Mouse (Mus musculus) liver, embryonic 11.5 days (tissue): ENCODE data around the gene Plscr5. TPM values are rescaled to one million over a fixed set of nuclear protein-coding genes. Genes with fewer than 3 reads are reported as not detected.

Source experiments
- ATAC-seq: fragments of 200-750 bp; cut with Nextera tagmentation; replicated peaks from 2 replicates; pipeline ENCODE4 v1.8.0; 2017; ENCODE audit warnings: moderate number of reproducible peaks, mild to moderate bottlenecking, moderate TSS enrichment, moderate library complexity; ENCODE audit not compliant: low FRiP score
- DNase-seq: peaks from one replicate; pipeline ENCODE4 v3.0.0-alpha.2; 2017; ENCODE audit warnings: low spot score
- H3K27ac ChIP-seq: fragments of 300-500 bp; sonication (generic); 2 replicates; pipeline ENCODE4 v1.5.1; 2014; ENCODE audit warnings: mild to moderate bottlenecking, low read depth, low read length, control low read depth
- H3K27me3 ChIP-seq: fragments of 300-500 bp; sonication (generic); replicated peaks from 2 replicates; pipeline ENCODE4 v1.6.1; 2014; ENCODE audit warnings: low read length, mixed read lengths; ENCODE audit not compliant: control insufficient read depth, insufficient read depth
- H3K36me3 ChIP-seq: fragments of 300-500 bp; sonication (generic); 2 replicates; pipeline ENCODE4 v1.6.1; 2014; ENCODE audit warnings: mild to moderate bottlenecking, low read length, moderate library complexity, mixed read lengths; ENCODE audit not compliant: control insufficient read depth, insufficient read depth
- H3K4me1 ChIP-seq: fragments of 300-500 bp; sonication (generic); replicated peaks from 2 replicates; pipeline ENCODE4 v1.6.1; 2014; ENCODE audit warnings: low read length, mixed read lengths; ENCODE audit not compliant: control insufficient read depth, insufficient read depth
- H3K4me2 ChIP-seq: fragments of 300-500 bp; sonication (generic); 2 replicates; pipeline ENCODE4 v1.6.1; 2014; ENCODE audit warnings: mild to moderate bottlenecking, control low read depth, moderate library complexity
- H3K4me3 ChIP-seq: fragments of 300-500 bp; sonication (generic); 2 replicates; pipeline ENCODE4 v1.5.1; 2014; ENCODE audit warnings: low read depth, low read length, control low read depth
- H3K9ac ChIP-seq: fragments of 300-500 bp; sonication (generic); 2 replicates; pipeline ENCODE4 v1.6.1; 2014; ENCODE audit warnings: low read depth, low read length, control low read depth
- H3K9me3 ChIP-seq: fragments of 300-500 bp; sonication (generic); 2 replicates; pipeline ENCODE4 v1.6.1; 2016; ENCODE audit warnings: low read length, inconsistent platforms, mixed read lengths; ENCODE audit not compliant: control insufficient read depth
- WGBS: fragments of 180-500 bp; shearing (Covaris S2); extraction: QIAGEN DNeasy Blood & Tissue Kit; methylation state at CpG from one replicate; pipeline ENCODE4 v1.1.7; 2014; 5-methylcytosine and 5-hydroxymethylcytosine counted together
- polyA plus RNA-seq: library from polyadenylated mRNA; unstranded; fragments of >200 nt; fragmentation: Nextera tagmentation; extraction: Ambion mirVana; gene quantifications from 2 replicates; pipeline ENCODE4 v1.2.1, GENCODE M21; 2014

Plscr5 gene
- polyA plus RNA-seq, 1 experiment from 2014 or later, result not detected

DNA sequence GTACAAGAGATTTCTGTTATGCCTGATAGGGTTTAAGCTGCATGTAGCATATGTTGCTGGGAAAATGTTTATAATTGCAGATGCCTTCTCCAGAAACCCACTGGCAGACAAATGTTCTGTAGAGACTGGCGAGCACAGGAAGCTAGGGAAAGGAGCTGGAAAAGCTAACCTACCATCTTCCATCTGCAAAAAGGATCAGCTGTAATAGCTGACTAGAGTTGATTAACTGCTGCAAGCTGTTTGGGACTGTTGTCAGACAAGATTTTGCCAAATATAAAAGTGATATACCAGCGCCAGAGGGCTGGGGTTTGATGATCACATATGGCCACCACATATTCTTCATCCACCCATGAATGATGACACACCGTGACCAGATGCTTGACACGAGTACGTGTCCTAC is 6.8 kb downstream of the Plscr5 start:
- Histone ChIP-seq H3K9me3 (no peaks in the 10 kb centered on the region), H3K4me2 (no peak overlapping the region), H3K36me3 (no peaks in the 10 kb centered on the region), H3K4me1 (no peaks in the 10 kb centered on the region), H3K4me3 (no peak overlapping the region), H3K27ac (no peak overlapping the region), H3K27me3 (no peaks in the 10 kb centered on the region), H3K9ac (no peak overlapping the region)
- ATAC-seq (no peak), DNase-seq (no peak)
- WGBS, result 82% methylated on average over 5 of the region's 5 CpGs

DNA sequence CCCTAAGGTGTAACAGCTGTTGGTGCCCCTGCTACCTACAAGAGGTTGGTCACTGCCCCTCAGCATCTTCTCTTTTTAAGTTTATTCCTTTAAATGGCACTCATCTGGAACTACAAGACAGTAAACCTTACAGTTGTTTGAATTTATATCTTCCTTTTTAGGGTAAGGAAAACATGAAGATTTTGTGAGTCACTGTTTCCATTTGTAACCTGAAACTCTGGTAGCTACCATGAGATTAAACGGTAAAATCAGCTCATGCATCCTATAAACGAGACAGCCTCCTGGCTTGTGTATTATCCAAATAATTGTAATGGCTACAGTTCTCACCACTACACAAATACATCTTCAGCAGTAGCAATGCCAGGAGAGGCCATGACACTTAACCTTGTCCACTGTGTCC is 11.7 kb downstream of the Plscr5 start:
- Histone ChIP-seq H3K4me3 (no peak overlapping the region), H3K27ac (no peak overlapping the region), H3K27me3 (no peaks in the 10 kb centered on the region), H3K9ac (no peak overlapping the region), H3K4me1 (no peaks in the 10 kb centered on the region), H3K4me2 (no peak overlapping the region), H3K9me3 (no peaks in the 10 kb centered on the region), H3K36me3 (no peaks in the 10 kb centered on the region)
- ATAC-seq (no peak), DNase-seq (no peak)
- WGBS, result 65% methylated on average over 2 of the region's 2 CpGs

DNA sequence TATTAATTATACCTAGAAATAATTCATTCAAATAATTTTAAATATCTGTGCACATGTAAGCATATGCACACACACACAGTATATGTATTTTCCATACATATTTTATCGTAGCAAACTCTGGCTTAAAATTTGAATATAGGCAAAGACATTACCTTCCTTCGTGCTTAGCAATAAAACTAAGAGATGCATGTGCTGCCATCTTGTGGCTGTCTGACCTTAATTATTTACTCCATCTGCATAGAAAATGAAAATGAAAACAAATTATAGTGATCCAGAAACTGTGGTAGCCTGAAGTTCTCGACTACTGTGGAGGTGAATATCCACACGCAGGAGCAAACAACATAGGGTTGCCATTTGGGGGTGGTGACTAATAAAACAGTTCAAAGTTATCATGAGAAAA is 14.6 kb downstream of the Plscr5 start:
- DNase-seq (no peak), ATAC-seq (no peak)
- WGBS, result 55% methylated on average over 4 of the region's 4 CpGs
- Histone ChIP-seq H3K4me3 (no peak overlapping the region), H3K36me3 (no peaks in the 10 kb centered on the region), H3K9me3 (no peaks in the 10 kb centered on the region), H3K4me2 (no peak overlapping the region), H3K27ac (no peak overlapping the region), H3K4me1 (no peaks in the 10 kb centered on the region), H3K27me3 (no peaks in the 10 kb centered on the region), H3K9ac (no peak overlapping the region)

DNA sequence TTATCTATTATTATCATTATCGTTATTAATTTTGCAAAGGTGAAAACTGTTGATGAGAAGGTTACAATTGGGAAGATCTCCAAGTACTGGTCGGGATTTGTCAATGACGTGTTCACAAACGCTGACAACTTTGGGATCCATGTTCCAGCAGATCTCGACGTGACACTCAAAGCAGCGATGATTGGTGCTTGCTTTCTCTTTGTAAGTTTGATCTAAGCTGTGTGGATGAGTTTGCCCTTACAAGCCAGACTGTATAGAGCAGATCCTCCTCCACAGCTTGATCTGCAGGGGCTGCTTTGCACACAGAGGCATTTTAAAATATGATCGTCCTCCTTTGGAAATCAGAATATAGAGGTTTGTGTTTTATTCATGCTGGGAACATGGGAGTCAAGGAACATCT is 15.0 kb downstream of the Plscr5 start:
- WGBS, result 74% methylated on average over 8 of the region's 8 CpGs
- Histone ChIP-seq H3K9ac (no peak overlapping the region), H3K27me3 (no peaks in the 10 kb centered on the region), H3K4me1 (no peaks in the 10 kb centered on the region), H3K4me2 (no peak overlapping the region), H3K4me3 (no peak overlapping the region), H3K9me3 (no peaks in the 10 kb centered on the region), H3K27ac (no peak overlapping the region), H3K36me3 (no peaks in the 10 kb centered on the region)
- ATAC-seq (no peak), DNase-seq (no peak)

DNA sequence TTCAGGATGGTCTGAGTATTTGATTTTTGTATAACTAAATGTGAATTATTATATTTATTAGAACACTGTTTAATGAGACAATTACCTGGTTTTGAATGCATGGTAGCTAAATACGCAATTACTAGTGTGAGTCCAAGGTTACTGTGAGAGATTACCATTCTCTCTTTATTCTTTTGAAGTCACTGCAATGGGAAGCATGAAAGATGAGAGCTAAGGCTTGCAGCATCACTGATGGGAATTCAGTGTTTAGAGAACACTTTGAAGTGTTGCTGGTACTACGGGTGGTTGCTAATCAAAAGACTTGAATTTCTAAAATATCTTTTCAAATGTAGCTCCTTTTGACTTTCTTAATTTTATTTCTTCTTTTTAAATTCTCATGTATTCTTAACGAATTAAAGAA is 17.1 kb downstream of the Plscr5 start:
- H3K4me1 ChIP-seq, result no peaks in the 10 kb centered on the region
- ATAC-seq (no peak), DNase-seq (no peak)
- no peak overlapping the region for H3K27ac ChIP-seq
- H3K9me3 ChIP-seq, result no peaks in the 10 kb centered on the region
- H3K9ac ChIP-seq, result no peak overlapping the region
- H3K36me3 ChIP-seq, result no peaks in the 10 kb centered on the region
- H3K4me2 ChIP-seq, result no peak overlapping the region
- H3K27me3 ChIP-seq, result no peaks in the 10 kb centered on the region
- H3K4me3 ChIP-seq, result no peak overlapping the region
- WGBS, result 79% methylated on average over 3 of the region's 3 CpGs

DNA sequence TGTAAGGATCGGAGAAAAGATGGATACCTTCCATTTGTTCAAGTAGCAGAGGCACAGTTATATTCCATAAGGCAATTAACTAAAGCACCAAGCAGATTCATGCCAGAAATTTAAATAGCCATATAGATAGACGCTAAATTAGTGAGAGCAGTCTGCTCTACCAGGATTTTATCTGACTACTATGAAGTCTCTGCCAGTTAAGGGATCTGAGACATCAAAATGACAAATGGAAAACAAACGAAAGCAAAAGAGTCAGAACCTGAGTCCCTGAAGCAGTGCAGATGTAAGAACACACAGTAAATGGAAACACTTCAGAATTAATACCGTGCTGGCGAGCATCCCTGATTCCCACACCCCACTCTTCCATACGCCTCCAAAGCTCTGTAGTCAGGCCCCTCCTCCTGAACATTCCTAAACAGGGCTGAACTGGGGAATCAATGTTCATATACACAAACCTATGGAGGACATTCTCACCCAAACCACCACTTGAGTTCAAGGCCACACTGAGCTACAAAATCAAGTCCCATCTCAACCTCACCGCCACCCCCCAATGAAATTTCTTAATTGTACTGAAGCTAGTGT is 17.7 kb downstream of the Plscr5 start:
- Histone ChIP-seq H3K36me3 (no peaks in the 10 kb centered on the region), H3K4me2 (no peak overlapping the region), H3K27me3 (no peaks in the 10 kb centered on the region), H3K9ac (no peak overlapping the region), H3K27ac (no peak overlapping the region), H3K9me3 (no peaks in the 10 kb centered on the region), H3K4me1 (no peaks in the 10 kb centered on the region), H3K4me3 (no peak overlapping the region)
- ATAC-seq (no peak), DNase-seq (no peak)
- 76% methylated on average over 7 of the region's 7 CpGs for WGBS

DNA sequence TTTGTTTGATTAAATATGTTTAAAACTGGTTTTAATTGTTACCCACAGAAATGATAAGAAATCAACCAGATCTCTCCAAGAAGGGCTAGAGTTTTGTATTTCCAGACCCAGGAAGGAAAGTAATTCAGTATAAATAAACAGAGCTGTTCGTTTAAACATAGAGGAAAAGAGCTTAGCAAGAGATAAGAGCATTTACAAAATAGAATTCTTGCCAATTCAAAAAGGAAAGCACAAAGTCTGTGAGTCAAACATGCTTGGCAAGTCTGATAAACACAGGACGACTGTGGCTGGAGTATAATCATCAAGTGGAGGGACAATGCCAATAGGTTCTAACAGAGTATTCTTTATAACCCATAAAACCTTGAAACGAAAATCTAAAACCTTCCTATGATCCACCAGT is 18.3 kb downstream of the Plscr5 start:
- no peak overlapping the region for H3K4me2 ChIP-seq
- no peak overlapping the region for H3K4me3 ChIP-seq
- H3K27ac ChIP-seq, result no peak overlapping the region
- H3K9ac ChIP-seq, result no peak overlapping the region
- no peaks in the 10 kb centered on the region for H3K4me1 ChIP-seq
- no peaks in the 10 kb centered on the region for H3K27me3 ChIP-seq
- no peak for ATAC-seq
- 35% methylated on average over 3 of the region's 3 CpGs for WGBS
- no peaks in the 10 kb centered on the region for H3K9me3 ChIP-seq
- DNase-seq, result no peak
- no peaks in the 10 kb centered on the region for H3K36me3 ChIP-seq

DNA sequence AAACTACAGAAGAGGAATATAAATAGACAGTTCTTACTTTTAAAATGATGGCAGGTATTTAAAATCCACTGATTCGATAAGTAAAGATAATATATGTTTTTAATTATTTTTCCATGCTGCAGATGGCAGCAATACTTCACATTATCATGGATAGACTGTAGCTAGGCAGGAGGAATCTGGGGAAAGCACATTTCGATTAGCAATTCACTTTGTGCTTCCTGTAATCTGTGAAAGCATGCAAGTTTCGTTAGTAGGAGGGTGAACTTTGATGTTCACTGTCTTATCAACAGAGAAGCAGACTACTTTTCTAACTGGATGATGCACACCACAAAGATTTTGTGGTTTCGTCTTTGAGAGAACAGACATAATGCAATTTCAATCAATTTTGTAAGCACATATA is 24.7 kb downstream of the Plscr5 start:
- H3K27me3 ChIP-seq, result no peaks in the 10 kb centered on the region
- H3K4me2 ChIP-seq, result no peak overlapping the region
- peak; percentile 72 for ATAC-seq
- no peaks in the 10 kb centered on the region for H3K36me3 ChIP-seq
- H3K27ac ChIP-seq, result no peak overlapping the region
- no peaks in the 10 kb centered on the region for H3K4me1 ChIP-seq
- no peak for DNase-seq
- WGBS, result 45% methylated on average over 4 of the region's 4 CpGs
- H3K9ac ChIP-seq, result no peak overlapping the region
- no peaks in the 10 kb centered on the region for H3K9me3 ChIP-seq
- no peak overlapping the region for H3K4me3 ChIP-seq

DNA sequence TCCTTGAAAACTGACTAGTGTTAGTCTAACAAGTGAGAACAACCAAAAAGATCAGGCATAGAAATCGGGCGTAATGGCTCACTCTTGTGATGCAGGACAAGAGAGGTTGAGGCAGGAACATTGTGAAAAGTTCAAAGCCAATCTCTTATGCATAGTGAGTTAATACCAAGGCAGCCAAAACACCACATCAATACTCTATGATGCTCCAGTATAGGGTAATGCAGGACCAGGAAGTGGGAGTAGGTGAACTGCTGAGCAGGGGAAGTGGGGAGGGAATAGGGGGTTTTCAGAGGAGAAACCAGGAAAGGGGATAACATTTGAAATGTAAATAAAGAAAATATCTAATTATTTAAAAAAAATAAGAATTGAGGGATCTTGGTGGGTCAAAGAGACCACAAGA is 25.2 kb downstream of the Plscr5 start:
- DNase-seq (no peak), ATAC-seq (0 out of 2 replicates have a peak, but pooled peaks have one; percentile 30)
- no peaks in the 10 kb centered on the region for H3K36me3 ChIP-seq
- H3K9me3 ChIP-seq, result no peaks in the 10 kb centered on the region
- H3K27me3 ChIP-seq, result no peaks in the 10 kb centered on the region
- no peaks in the 10 kb centered on the region for H3K4me1 ChIP-seq
- H3K27ac ChIP-seq, result no peak overlapping the region
- WGBS, result 76% methylated on average over 2 of the region's 2 CpGs
- H3K4me2 ChIP-seq, result no peak overlapping the region
- no peak overlapping the region for H3K4me3 ChIP-seq
- no peak overlapping the region for H3K9ac ChIP-seq
